Mouse (Mus musculus): ENCODE measurements around the gene E2f2. TPM values are rescaled to one million over a fixed set of nuclear protein-coding genes. Genes with fewer than 3 reads are reported as not detected.

The E2f2 gene
- polyA plus RNA-seq, 1 experiment from 2014 or later = 5.5 TPM

- WGBS = 72% methylated on average over 13 of the region's 13 CpGs
- ATAC-seq (ENCODE audit: insufficient read depth) (no peak), DNase-seq (no peak)
- no peak overlapping the region; the same call in 1 of the 2 replicates for H3K27ac ChIP-seq (ENCODE audit: low read depth)
- H3K9me3 ChIP-seq (ENCODE audit: low read depth, low read length) = no peaks in the 10 kb centered on the region
- peak overlapping the region; percentile 98 for H3K4me2 ChIP-seq
- H3K27me3 ChIP-seq (ENCODE audit: insufficient read depth, low read length) = no peaks in the 10 kb centered on the region
- H3K4me1 ChIP-seq (ENCODE audit: insufficient read depth) = peaks cover 21% of the 10 kb centered on the region
- H3K4me3 ChIP-seq (ENCODE audit: low read depth, low read length) = peak overlapping the region; percentile 74
- H3K36me3 ChIP-seq (ENCODE audit: insufficient read depth) = 0 out of 2 replicates have a peak, but pooled peaks cover 8% of the 10 kb centered on the region
- peak overlapping the region; percentile 79 for H3K9ac ChIP-seq
- no peak for TF ChIP-seq CTCF (IDR thresholded peaks at IDR 0.05; ENCODE audit: low read depth)
Measured at GRCm38 (mm10) chr4:136174216-136175193, 2.3 kb downstream of the E2f2 start.

GRCm38 (mm10) chr4:136176022-136176552 lies 3.9 kb downstream of the E2f2 start:
- 59% methylated on average over 10 of the region's 10 CpGs for WGBS
- no peak overlapping the region for H3K27ac ChIP-seq (ENCODE audit: low read depth)
- no peaks in the 10 kb centered on the region for H3K9me3 ChIP-seq (ENCODE audit: low read depth, low read length)
- peaks cover 30% of the 10 kb centered on the region for H3K4me1 ChIP-seq (ENCODE audit: insufficient read depth)
- H3K36me3 ChIP-seq (ENCODE audit: insufficient read depth) = 0 out of 2 replicates have a peak, but pooled peaks cover 8% of the 10 kb centered on the region
- no peaks in the 10 kb centered on the region for H3K27me3 ChIP-seq (ENCODE audit: insufficient read depth, low read length)
- no peak for TF ChIP-seq CTCF (IDR thresholded peaks at IDR 0.05; ENCODE audit: low read depth)
- no peak for ATAC-seq (ENCODE audit: insufficient read depth)
- H3K4me2 ChIP-seq = peak overlapping the region; percentile 29; the same call in 1 of the 2 replicates
- no peak for DNase-seq
- H3K4me3 ChIP-seq (ENCODE audit: low read depth, low read length) = no peak overlapping the region
- H3K9ac ChIP-seq = no peak overlapping the region

- peak; percentile 45 for DNase-seq
- 0 out of 2 replicates have a peak, but pooled peaks cover 8% of the 10 kb centered on the region for H3K36me3 ChIP-seq (ENCODE audit: insufficient read depth)
- H3K27ac ChIP-seq (ENCODE audit: low read depth) = peak overlapping the region; percentile 79
Measured at GRCm38 (mm10) chr4:136177244-136177611, 5.0 kb downstream of the E2f2 start.

GRCm38 (mm10) chr4:136177612-136178474 lies 5.6 kb downstream of the E2f2 start:
- no peaks in the 10 kb centered on the region for H3K9me3 ChIP-seq (ENCODE audit: low read depth, low read length)
- peaks cover 30% of the 10 kb centered on the region for H3K4me1 ChIP-seq (ENCODE audit: insufficient read depth)
- DNase-seq = peak; percentile 64
- H3K4me2 ChIP-seq = peak overlapping the region; percentile 29
- 0 out of 2 replicates have a peak, but pooled peaks have one; percentile 2 for ATAC-seq (ENCODE audit: insufficient read depth)
- no peak overlapping the region for H3K4me3 ChIP-seq (ENCODE audit: low read depth, low read length)
- peak overlapping the region; percentile 79 for H3K27ac ChIP-seq (ENCODE audit: low read depth)
- 0 out of 2 replicates have a peak, but pooled peaks cover 10% of the 10 kb centered on the region for H3K36me3 ChIP-seq (ENCODE audit: insufficient read depth)
- no peak for TF ChIP-seq CTCF (IDR thresholded peaks at IDR 0.05; ENCODE audit: low read depth)
- 46% methylated on average over 11 of the region's 11 CpGs for WGBS
- H3K27me3 ChIP-seq (ENCODE audit: insufficient read depth, low read length) = no peaks in the 10 kb centered on the region
- peak overlapping the region; percentile 20; the same call in 1 of the 2 replicates for H3K9ac ChIP-seq

More at GRCm38 (mm10) chr4:136177244-136177611, 5.0 kb downstream of the E2f2 start:
- no peaks in the 10 kb centered on the region for H3K27me3 ChIP-seq (ENCODE audit: insufficient read depth, low read length)
- ATAC-seq (ENCODE audit: insufficient read depth) = no peak
- H3K9ac ChIP-seq = peak overlapping the region; percentile 20; the same call in 1 of the 2 replicates
- H3K4me3 ChIP-seq (ENCODE audit: low read depth, low read length) = no peak overlapping the region
- WGBS = 28% methylated on average over 8 of the region's 8 CpGs
- H3K9me3 ChIP-seq (ENCODE audit: low read depth, low read length) = no peaks in the 10 kb centered on the region
- peaks cover 30% of the 10 kb centered on the region for H3K4me1 ChIP-seq (ENCODE audit: insufficient read depth)
- H3K4me2 ChIP-seq = peak overlapping the region; percentile 29
- TF ChIP-seq CTCF (IDR thresholded peaks at IDR 0.05; ENCODE audit: low read depth) = no peak

- Histone ChIP-seq H3K9ac (no peak overlapping the region; the same call in 1 of the 2 replicates), H3K4me1 (ENCODE audit: insufficient read depth) (peaks cover 25% of the 10 kb centered on the region), H3K4me3 (ENCODE audit: low read depth, low read length) (no peak overlapping the region), H3K36me3 (ENCODE audit: insufficient read depth) (0 out of 2 replicates have a peak, but pooled peaks cover 11% of the 10 kb centered on the region), H3K27me3 (ENCODE audit: insufficient read depth, low read length) (no peaks in the 10 kb centered on the region), H3K4me2 (peak overlapping the region; percentile 16; the same call in 1 of the 2 replicates), H3K9me3 (ENCODE audit: low read depth, low read length) (no peaks in the 10 kb centered on the region), H3K27ac (ENCODE audit: low read depth) (peak overlapping the region; percentile 79; the same call in 1 of the 2 replicates)
- ATAC-seq (ENCODE audit: insufficient read depth) (no peak), DNase-seq (no peak)
- no peak for TF ChIP-seq CTCF (IDR thresholded peaks at IDR 0.05; ENCODE audit: low read depth)
- 69% methylated on average over 12 of the region's 12 CpGs for WGBS
Measured at GRCm38 (mm10) chr4:136178475-136178921, 6.3 kb downstream of the E2f2 start.

- DNase-seq (no peak), ATAC-seq (ENCODE audit: insufficient read depth) (no peak)
- Histone ChIP-seq H3K9me3 (ENCODE audit: low read depth, low read length) (no peaks in the 10 kb centered on the region), H3K27ac (ENCODE audit: low read depth) (no peak overlapping the region), H3K4me3 (ENCODE audit: low read depth, low read length) (no peak overlapping the region), H3K4me2 (peak overlapping the region; percentile 60; the same call in 1 of the 2 replicates), H3K9ac (no peak overlapping the region), H3K4me1 (ENCODE audit: insufficient read depth) (peaks cover 23% of the 10 kb centered on the region), H3K36me3 (ENCODE audit: insufficient read depth) (peaks cover 17% of the 10 kb centered on the region; the same call in 1 of the 2 replicates), H3K27me3 (ENCODE audit: insufficient read depth, low read length) (no peaks in the 10 kb centered on the region)
- WGBS = 80% methylated on average over 7 of the region's 7 CpGs
- TF ChIP-seq CTCF (IDR thresholded peaks at IDR 0.05; ENCODE audit: low read depth) = no peak
Measured at GRCm38 (mm10) chr4:136179456-136179855, 7.3 kb downstream of the E2f2 start.
